Mouse (Mus musculus) midbrain, embryonic 14.5 days (tissue): ENCODE measurements around the gene Xrcc5. TPM values are rescaled to one million over a fixed set of nuclear protein-coding genes. Genes with fewer than 3 reads are reported as not detected.

Source experiments
- polyA plus RNA-seq: library from polyadenylated mRNA; unstranded; fragments of >200 nt; fragmentation: Nextera tagmentation; extraction: Ambion mirVana; gene quantifications from 2 replicates; pipeline ENCODE4 v1.2.1, GENCODE M21; 2014

Gene Xrcc5
- polyA plus RNA-seq, 1 experiment from 2014 or later = 21.9 TPM

Other genes with a start within 250 kb of the Xrcc5 start
- gene Mreg, start 95.1 kb upstream of the Xrcc5 start, polyA plus RNA-seq = 1.9 and 2.3 TPM in 2 replicates
- 6.3 and 7.7 TPM in 2 replicates for gene Pecr, start 23.1 kb upstream of the Xrcc5 start, polyA plus RNA-seq
- 33.9 and 36.0 TPM in 2 replicates for gene Tmem169, start 23.1 kb upstream of the Xrcc5 start, polyA plus RNA-seq
- gene March4, start 229.5 kb downstream of the Xrcc5 start, polyA plus RNA-seq = 5.2 and 5.7 TPM in 2 replicates